Mouse (Mus musculus): ENCODE results near the gene Hoxb7.

Hoxb7 gene

GRCm38 (mm10) chr11:96285771-96286738, at the start of gene Hoxb7:
Gene Hoxb7, plus strand, starts transcription at chr11:96286623.
- DNase-seq: no peak

GRCm38 (mm10) chr11:96240211-96240610, 46.2 kb upstream of the Hoxb7 start:
- peak; percentile 27 to 50 for DNase-seq

- DNase-seq: no peak
Measured at GRCm38 (mm10) chr11:96250901-96251300, 35.5 kb upstream of the Hoxb7 start.

- DNase-seq: no peak
Measured at GRCm38 (mm10) chr11:96251480-96252031, 34.9 kb upstream of the Hoxb7 start.

GRCm38 (mm10) chr11:96252541-96253120, 33.8 kb upstream of the Hoxb7 start:
- no peak for DNase-seq

GRCm38 (mm10) chr11:96254221-96254620, 32.2 kb upstream of the Hoxb7 start:
- no peak for DNase-seq

- no peak for DNase-seq
Measured at GRCm38 (mm10) chr11:96255111-96255995, 31.1 kb upstream of the Hoxb7 start.

- DNase-seq: no peak
Measured at GRCm38 (mm10) chr11:96255996-96256445, 30.4 kb upstream of the Hoxb7 start.

GRCm38 (mm10) chr11:96257141-96257540, 29.3 kb upstream of the Hoxb7 start:
- no peak for DNase-seq

- DNase-seq: no peak
Measured at GRCm38 (mm10) chr11:96259038-96259437, 27.4 kb upstream of the Hoxb7 start.

- DNase-seq: no peak
Measured at GRCm38 (mm10) chr11:96259511-96259910, 26.9 kb upstream of the Hoxb7 start.

GRCm38 (mm10) chr11:96260310-96260970, 26.0 kb upstream of the Hoxb7 start:
- DNase-seq: no peak

- DNase-seq: peak in 1 of 2 experiments; percentile 62
Measured at GRCm38 (mm10) chr11:96261323-96261890, 25.0 kb upstream of the Hoxb7 start.

GRCm38 (mm10) chr11:96262262-96262830, 24.1 kb upstream of the Hoxb7 start:
- no peak for DNase-seq

GRCm38 (mm10) chr11:96263636-96264389, 22.6 kb upstream of the Hoxb7 start:
- no peak for DNase-seq

GRCm38 (mm10) chr11:96264390-96265020, 21.9 kb upstream of the Hoxb7 start:
- no peak for DNase-seq

- DNase-seq: no peak
Measured at GRCm38 (mm10) chr11:96265954-96266353, 20.5 kb upstream of the Hoxb7 start.

GRCm38 (mm10) chr11:96267021-96267920, 19.2 kb upstream of the Hoxb7 start:
- DNase-seq: no peak
